Mouse (Mus musculus) effector memory CD4-positive, alpha-beta T cell, adult 5 months (primary cell): ENCODE results near the gene 4930430F08Rik. TPM values are rescaled to one million over a fixed set of nuclear protein-coding genes. Genes with fewer than 3 reads are reported as not detected.

Experiments
- polyA plus RNA-seq: library from polyadenylated mRNA; unstranded; fragments of 100-300 nt; shearing (Covaris generic); gene quantifications from one replicate; pipeline ENCODE4 v1.2.1, GENCODE M21; 2017

Gene 4930430F08Rik
- 6.5 TPM for polyA plus RNA-seq

DNA sequence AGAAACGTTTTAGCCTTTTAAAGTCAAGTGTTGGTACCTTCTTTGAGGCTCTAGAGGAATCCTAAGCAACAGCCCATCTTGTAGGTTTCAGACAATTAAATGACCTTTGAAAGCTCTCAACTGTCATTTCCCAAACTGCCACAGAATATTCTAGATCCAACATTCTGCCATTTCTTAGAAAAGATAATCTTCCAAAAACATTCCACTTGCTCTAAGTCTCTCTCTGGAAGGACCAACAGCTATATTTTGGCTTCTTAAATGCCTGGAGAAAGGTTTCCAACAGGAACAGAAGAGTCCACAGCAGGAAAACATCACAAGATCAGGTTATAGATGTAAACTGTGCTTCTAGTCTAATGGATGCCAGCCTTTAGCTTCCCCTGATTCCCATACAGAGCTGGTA, at the start of gene 4930430F08Rik, which contains the start of gene 1700017N19Rik:
Gene 4930430F08Rik (minus strand): TSS at position 101 of the 400 bp plus-strand sequence.
Gene 1700017N19Rik (plus strand): TSS at position 162 of the 400 bp plus-strand sequence.

Other genes with a start within 250 kb of the 4930430F08Rik start
- not detected for gene Gm4302, start 249.6 kb downstream of the 4930430F08Rik start, polyA plus RNA-seq
- not detected for gene Gm4303, start 244.5 kb downstream of the 4930430F08Rik start, polyA plus RNA-seq
- gene Gm4305, start 239.3 kb downstream of the 4930430F08Rik start, polyA plus RNA-seq = not detected
- not detected for gene Gm4307, start 229.1 kb downstream of the 4930430F08Rik start, polyA plus RNA-seq
- gene Gm4312, start 207.9 kb downstream of the 4930430F08Rik start, polyA plus RNA-seq = not detected
- 1.3 TPM for gene Tmtc3, start 103.1 kb downstream of the 4930430F08Rik start, polyA plus RNA-seq
- gene Cep290, start 102.9 kb downstream of the 4930430F08Rik start, polyA plus RNA-seq = 3.8 TPM
- gene 1700017N19Rik, start 61 bp upstream of the 4930430F08Rik start, polyA plus RNA-seq = not detected